Mouse (Mus musculus) myocyte (in vitro differentiated cells): ENCODE measurements at regions not wholly inside any gene's neighbourhood (a gene's known extent, or its start where the extent isn't known, plus 50 kb on each side); places are given as distances from the start of the nearest gene placed in this dataset.

Experiments
- H3K27me3 ChIP-seq: one replicate; pipeline ENCODE4 v1.6.1; 2011; ENCODE audit not compliant: control insufficient read depth, insufficient read depth, insufficient read length
- H3K36me3 ChIP-seq: one replicate; pipeline ENCODE4 v1.6.1; 2011; ENCODE audit not compliant: control insufficient read depth, insufficient read depth
- H3K4me2 ChIP-seq: one replicate; pipeline ENCODE4 v1.6.1; 2011; ENCODE audit warnings: low read depth, control low read depth
- H3K4me3 ChIP-seq: one replicate; pipeline ENCODE4 v1.5.1; 2011; ENCODE audit warnings: mild to moderate bottlenecking, control low read depth, moderate library complexity
- H3K79me2 ChIP-seq: one replicate; pipeline ENCODE4 v1.6.1; 2011; ENCODE audit not compliant: control insufficient read depth, insufficient read depth
- H3ac ChIP-seq: one replicate; pipeline ENCODE4 v1.6.1; 2011; ENCODE audit not compliant: control insufficient read depth, insufficient read length
- CEBPB ChIP-seq: IDR thresholded peaks from 2 replicates; pipeline ENCODE4 v1.6.1; 2011; ENCODE audit warnings: mild to moderate bottlenecking, moderate library complexity; ENCODE audit not compliant: poor library complexity, insufficient read depth, severe bottlenecking
- E2F4 ChIP-seq: IDR thresholded peaks from one replicate; pipeline ENCODE4 v1.6.1; 2011; ENCODE audit warnings: mild to moderate bottlenecking, control low read depth, moderate library complexity; ENCODE audit not compliant: insufficient read depth
- MAX ChIP-seq: IDR thresholded peaks from one replicate; pipeline ENCODE4 v1.6.1; 2011; ENCODE audit warnings: low read depth, mild to moderate bottlenecking, control low read depth
- MYOD1 ChIP-seq, 3 experiments: IDR thresholded peaks; one replicate each; pipeline ENCODE4 v1.6.1; 2011; ENCODE audit warnings: control low read depth in 2 of 3, low read depth in 2 of 3, mild to moderate bottlenecking in 2 of 3, moderate library complexity in 1 of 3; ENCODE audit not compliant: insufficient read length in 2 of 3, control insufficient read depth in 1 of 3
- MYOG ChIP-seq, 3 experiments: IDR thresholded peaks; one replicate each; pipeline ENCODE4 v1.6.1; 2011; ENCODE audit warnings: control low read depth in 2 of 3, low read depth in 2 of 3, mild to moderate bottlenecking in 2 of 3; ENCODE audit not compliant: insufficient read length in 2 of 3, control insufficient read depth in 1 of 3, insufficient read depth in 1 of 3
- POLR2A ChIP-seq: IDR thresholded peaks from one replicate; pipeline ENCODE4 v1.6.1; 2011; ENCODE audit warnings: low read depth, mild to moderate bottlenecking, control low read depth, moderate library complexity; ENCODE audit not compliant: insufficient read length
- POLR2AphosphoS2 ChIP-seq: IDR thresholded peaks from one replicate; pipeline ENCODE4 v1.6.1; 2011; ENCODE audit warnings: low read depth, control low read depth; ENCODE audit not compliant: insufficient read length
- REST ChIP-seq: IDR thresholded peaks from one replicate; pipeline ENCODE4 v1.6.1; 2011; ENCODE audit warnings: mild to moderate bottlenecking, control low read depth, moderate library complexity; ENCODE audit not compliant: insufficient read depth, insufficient read length
- SRF ChIP-seq: IDR thresholded peaks from one replicate; pipeline ENCODE4 v1.6.1; 2011; ENCODE audit warnings: low read depth; ENCODE audit not compliant: control insufficient read depth, insufficient read length
- TCF12 ChIP-seq: IDR thresholded peaks from one replicate; pipeline ENCODE4 v1.6.1; 2011; ENCODE audit warnings: mild to moderate bottlenecking, control low read depth; ENCODE audit not compliant: poor library complexity, insufficient read depth, severe bottlenecking
- TCF3 ChIP-seq: IDR thresholded peaks from one replicate; pipeline ENCODE4 v1.6.1; 2011; ENCODE audit warnings: low read depth, control low read depth; ENCODE audit not compliant: insufficient read length
- USF1 ChIP-seq: IDR thresholded peaks from one replicate; pipeline ENCODE4 v1.6.1; 2011; ENCODE audit warnings: low read depth, mild to moderate bottlenecking, control low read depth, moderate library complexity

- TF ChIP-seq POLR2AphosphoS2 (no peak), MYOG (IDR thresholded peaks at IDR 0.05; ENCODE audit: control insufficient read depth in 1 of 3, insufficient read depth in 1 of 3, insufficient read length in 2 of 3, low read depth in 2 of 3) (no peak), REST (no peak), MYOD1 (IDR thresholded peaks at IDR 0.05; ENCODE audit: control insufficient read depth in 1 of 3, insufficient read length in 2 of 3, low read depth in 2 of 3) (no peak), TCF12 (no peak), E2F4 (no peak), SRF (no peak), CEBPB (no peak)
- H3K4me2 ChIP-seq = no peak overlapping the region
These were observed 304.1 kb downstream of the Slc4a3 start for GRCm38 (mm10) chr1:75850131-75850530.

GRCm38 (mm10) chr1:75858551-75859255 lies 312.6 kb downstream of the Slc4a3 start:
- Histone ChIP-seq H3K4me2 (no peak overlapping the region), H3K79me2 (no peaks in the 10 kb centered on the region), H3K36me3 (no peaks in the 10 kb centered on the region), H3K27me3 (no peaks in the 10 kb centered on the region), H3K4me3 (no peak overlapping the region), H3ac (no peak overlapping the region)
- TF ChIP-seq TCF12 (no peak), POLR2A (no peak), CEBPB (no peak), USF1 (no peak), TCF3 (no peak), SRF (no peak), E2F4 (no peak), REST (no peak), POLR2AphosphoS2 (no peak), MYOD1 (IDR thresholded peaks at IDR 0.05; ENCODE audit: control insufficient read depth in 1 of 3, insufficient read length in 2 of 3, low read depth in 2 of 3) (no peak), MYOG (IDR thresholded peaks at IDR 0.05; ENCODE audit: control insufficient read depth in 1 of 3, insufficient read depth in 1 of 3, insufficient read length in 2 of 3, low read depth in 2 of 3) (no peak)

More at GRCm38 (mm10) chr1:75850131-75850530, 304.1 kb downstream of the Slc4a3 start:
- no peaks in the 10 kb centered on the region for H3K36me3 ChIP-seq
- H3K79me2 ChIP-seq = no peaks in the 10 kb centered on the region
- no peak overlapping the region for H3K4me3 ChIP-seq
- H3K27me3 ChIP-seq = no peaks in the 10 kb centered on the region
- H3ac ChIP-seq = no peak overlapping the region

- Histone ChIP-seq H3K4me3 (no peak overlapping the region), H3ac (no peak overlapping the region), H3K36me3 (no peaks in the 10 kb centered on the region), H3K27me3 (no peaks in the 10 kb centered on the region), H3K79me2 (no peaks in the 10 kb centered on the region), H3K4me2 (no peak overlapping the region)
- no peak for TF ChIP-seq MYOG (IDR thresholded peaks at IDR 0.05; ENCODE audit: control insufficient read depth in 1 of 3, insufficient read depth in 1 of 3, insufficient read length in 2 of 3, low read depth in 2 of 3)
- no peak for TF ChIP-seq POLR2AphosphoS2
- TF ChIP-seq CEBPB = no peak
- no peak for TF ChIP-seq SRF
- TF ChIP-seq TCF12 = no peak
- no peak for TF ChIP-seq TCF3
- no peak for TF ChIP-seq MYOD1 (IDR thresholded peaks at IDR 0.05; ENCODE audit: control insufficient read depth in 1 of 3, insufficient read length in 2 of 3, low read depth in 2 of 3)
- no peak for TF ChIP-seq USF1
- no peak for TF ChIP-seq POLR2A
- TF ChIP-seq REST = no peak
- TF ChIP-seq E2F4 = no peak
- no peak for TF ChIP-seq MAX
These were observed 316.7 kb downstream of the Slc4a3 start for GRCm38 (mm10) chr1:75862757-75863156.

- H3K27me3 ChIP-seq = no peaks in the 10 kb centered on the region
- H3K4me3 ChIP-seq = no peak overlapping the region
- no peaks in the 10 kb centered on the region for H3K36me3 ChIP-seq
- no peak overlapping the region for H3ac ChIP-seq
- H3K4me2 ChIP-seq = no peak overlapping the region
- H3K79me2 ChIP-seq = no peaks in the 10 kb centered on the region
- no peak for TF ChIP-seq TCF3
- no peak for TF ChIP-seq MYOD1 (IDR thresholded peaks at IDR 0.05; ENCODE audit: control insufficient read depth in 1 of 3, insufficient read length in 2 of 3, low read depth in 2 of 3)
- no peak for TF ChIP-seq TCF12
- TF ChIP-seq CEBPB = no peak
- TF ChIP-seq E2F4 = no peak
- no peak for TF ChIP-seq USF1
- TF ChIP-seq POLR2AphosphoS2 = no peak
- TF ChIP-seq MYOG (IDR thresholded peaks at IDR 0.05; ENCODE audit: control insufficient read depth in 1 of 3, insufficient read depth in 1 of 3, insufficient read length in 2 of 3, low read depth in 2 of 3) = no peak
- TF ChIP-seq SRF = no peak
- TF ChIP-seq MAX = no peak
- no peak for TF ChIP-seq POLR2A
- no peak for TF ChIP-seq REST
These were observed 320.5 kb downstream of the Slc4a3 start for GRCm38 (mm10) chr1:75866556-75866955.

- H3K36me3 ChIP-seq = no peaks in the 10 kb centered on the region
- H3ac ChIP-seq = no peak overlapping the region
- no peak overlapping the region for H3K4me3 ChIP-seq
- no peaks in the 10 kb centered on the region for H3K79me2 ChIP-seq
- no peak overlapping the region for H3K4me2 ChIP-seq
- TF ChIP-seq MYOD1 (IDR thresholded peaks at IDR 0.05; ENCODE audit: control insufficient read depth in 1 of 3, insufficient read length in 2 of 3, low read depth in 2 of 3) = no peak
- no peak for TF ChIP-seq SRF
- TF ChIP-seq POLR2A = no peak
- no peak for TF ChIP-seq CEBPB
- TF ChIP-seq USF1 = no peak
- no peak for TF ChIP-seq REST
- no peak for TF ChIP-seq TCF12
- no peak for TF ChIP-seq MAX
- no peak for TF ChIP-seq TCF3
- no peak for TF ChIP-seq POLR2AphosphoS2
- H3K27me3 ChIP-seq = no peaks in the 10 kb centered on the region
These were observed 323.3 kb downstream of the Slc4a3 start for GRCm38 (mm10) chr1:75869414-75869813.
